Mouse (Mus musculus) Patski (cell line): ENCODE measurements around the gene Aprt. TPM values are rescaled to one million over a fixed set of nuclear protein-coding genes. Genes with fewer than 3 reads are reported as not detected.
"Not testable (repeated sequence)": the region's sequence is repeated elsewhere in the genome, so short reads cannot be mapped to it uniquely, and the experiment has no call there.

ENCODE experiments used
- ATAC-seq: fragments of 100-300 bp; one replicate; pipeline ENCODE4 v1.8.0; 2021
- CTCF ChIA-PET: fragments of 350-600 bp; sonication (Branson Sonifier 250); formaldehyde crosslinking; loops from one replicate; lab custom pipeline; 2022; ENCODE audit warnings: inconsistent platforms; lab: Charles Lee
- POLR2A ChIA-PET: fragments of 350-600 bp; sonication (Branson Sonifier 250); formaldehyde crosslinking; loops from one replicate; lab custom pipeline; 2022; ENCODE audit warnings: antibody characterized with exemption, inconsistent platforms; lab: Charles Lee
- DNase-seq: peaks from one replicate; pipeline ENCODE4 v3.0.0-alpha.2; 2011; ENCODE audit warnings: low read depth, low spot score
- H3K27me3 ChIP-seq: fragments of 371-371 bp; one replicate; pipeline ENCODE4 v1.5.1; 2021
- CTCF ChIP-seq: fragments of 100-300 bp; IDR thresholded peaks from one replicate; pipeline ENCODE4 v1.5.1; 2021
- in situ Hi-C: fragments of 300-500 bp; cut with MboI; formaldehyde crosslinking; loops from 3 replicates; pipeline ENCODE4 v1.11.1; 2018; ENCODE audit warnings: low pct_unique_long_range_greater_than_20kb, mixed read lengths
- polyA plus RNA-seq: library from polyadenylated mRNA; unstranded; gene quantifications from one replicate; pipeline ENCODE4 v1.2.3, GENCODE M21; 2021

Aprt gene
- polyA plus RNA-seq, 1 experiment from 2014 or later, result 224 TPM

GRCm38 (mm10) chr8:122574667-122575251 lies 1.9 kb downstream of the Aprt start:
- CTCF ChIA-PET, result interaction anchor here (2.8 kb wide), 1 partner anchor 30 kb away, joined by 7 read pairs; no protein-coding TSS in a partner anchor
- TF ChIP-seq CTCF, result no peak
- ATAC-seq (no peak), DNase-seq (no peak)
- POLR2A ChIA-PET, result interaction anchor here (1.1 to 5.6 kb wide), 3 partner anchors 7 to 36 kb away, joined by 3 to 26 read pairs (median 11); partner anchors contain the start of genes Cdt1, Galns and Trappc2l
- in situ Hi-C loops, result no loop called here
- no peaks in the 10 kb centered on the region for H3K27me3 ChIP-seq

GRCm38 (mm10) chr8:122574264-122574663 lies 2.4 kb downstream of the Aprt start:
- in situ Hi-C loops, result no loop called here

GRCm38 (mm10) chr8:122573577-122573976 lies 3.1 kb downstream of the Aprt start:
- POLR2A ChIA-PET, result interaction anchor here (0.7 to 1.6 kb wide), 3 partner anchors 10 to 77 kb away, joined by 4 read pairs; no protein-coding TSS in a partner anchor

More at GRCm38 (mm10) chr8:122574264-122574663, 2.4 kb downstream of the Aprt start:
- ChIA-PET POLR2A (interaction anchor here (1.1 to 5.6 kb wide), 2 partner anchors 30 to 36 kb away, joined by 3 to 26 read pairs; partner anchors contain the start of genes Galns and Trappc2l), CTCF (no interaction called here)
- no peaks in the 10 kb centered on the region for H3K27me3 ChIP-seq
- TF ChIP-seq CTCF, result no peak
- DNase-seq (no peak), ATAC-seq (no peak)

GRCm38 (mm10) chr8:122573176-122573575 lies 3.5 kb downstream of the Aprt start:
- POLR2A ChIA-PET, result interaction anchor here (0.7 to 1.6 kb wide), 3 partner anchors 11 to 77 kb away, joined by 4 read pairs; no protein-coding TSS in a partner anchor
- in situ Hi-C loops, DNase-seq, H3K27me3 ChIP-seq, ATAC-seq, CTCF ChIA-PET: not testable (repeated sequence)

More at GRCm38 (mm10) chr8:122573577-122573976, 3.1 kb downstream of the Aprt start:
- in situ Hi-C loops, result no loop called here
- no peaks in the 10 kb centered on the region for H3K27me3 ChIP-seq
- ATAC-seq (no peak), DNase-seq (no peak)
- TF ChIP-seq CTCF, result no peak
- CTCF ChIA-PET, result no interaction called here

GRCm38 (mm10) chr8:122572751-122573150 lies 4.0 kb downstream of the Aprt start:
- no peak for DNase-seq
- in situ Hi-C loops, result no loop called here
- POLR2A ChIA-PET, result interaction anchor here (1.2 to 1.6 kb wide), 2 partner anchors 11 to 22 kb away, joined by 4 read pairs; no protein-coding TSS in a partner anchor
- CTCF ChIA-PET, result no interaction called here
- no peak for TF ChIP-seq CTCF
- ATAC-seq, result no peak
- no peaks in the 10 kb centered on the region for H3K27me3 ChIP-seq

GRCm38 (mm10) chr8:122571750-122572267 lies 4.9 kb downstream of the Aprt start:
- CTCF ChIA-PET, result no interaction called here
- POLR2A ChIA-PET, result no interaction called here
- DNase-seq, result no peak
- no peak for ATAC-seq
- in situ Hi-C loops, result no loop called here
- H3K27me3 ChIP-seq, result no peaks in the 10 kb centered on the region
- no peak for TF ChIP-seq CTCF

GRCm38 (mm10) chr8:122571153-122571552 lies 5.6 kb downstream of the Aprt start:
- ChIA-PET POLR2A (no interaction called here), CTCF (no interaction called here)
- DNase-seq, result no peak
- ATAC-seq, result no peak
- no peaks in the 10 kb centered on the region for H3K27me3 ChIP-seq
- in situ Hi-C loops, result no loop called here
- TF ChIP-seq CTCF, result no peak

GRCm38 (mm10) chr8:122569996-122570395 lies 6.7 kb downstream of the Aprt start:
- no peaks in the 10 kb centered on the region for H3K27me3 ChIP-seq
- ATAC-seq (no peak), DNase-seq (no peak)
- in situ Hi-C loops, result no loop called here
- no peak for TF ChIP-seq CTCF
- POLR2A ChIA-PET, result no interaction called here
- CTCF ChIA-PET, result interaction anchor here (2.6 kb wide), 1 partner anchor 40 kb away, joined by 6 read pairs; the partner anchor contains the start of genes Galns and Trappc2l

- CTCF ChIA-PET, result interaction anchor here (2.6 kb wide), 1 partner anchor 41 kb away, joined by 6 read pairs; the partner anchor contains the start of genes Galns and Trappc2l
- POLR2A ChIA-PET, result interaction anchor here (4.0 kb wide), 1 partner anchor 41 kb away, joined by 13 read pairs; the partner anchor contains the start of genes Galns and Trappc2l
Measured at GRCm38 (mm10) chr8:122569329-122569728, 7.4 kb downstream of the Aprt start.

GRCm38 (mm10) chr8:122568881-122569309 lies 7.8 kb downstream of the Aprt start:
- CTCF ChIA-PET, result interaction anchor here (2.6 kb wide), 1 partner anchor 42 kb away, joined by 6 read pairs; the partner anchor contains the start of genes Galns and Trappc2l
- no peak for DNase-seq

More at GRCm38 (mm10) chr8:122569329-122569728, 7.4 kb downstream of the Aprt start:
- H3K27me3 ChIP-seq, result no peaks in the 10 kb centered on the region
- ATAC-seq, result no peak
- TF ChIP-seq CTCF, result no peak
- DNase-seq, result no peak
- in situ Hi-C loops, result no loop called here

More at GRCm38 (mm10) chr8:122568881-122569309, 7.8 kb downstream of the Aprt start:
- in situ Hi-C loops, result no loop called here
- no peak for ATAC-seq
- H3K27me3 ChIP-seq, result no peaks in the 10 kb centered on the region
- POLR2A ChIA-PET, result interaction anchor here (4.0 kb wide), 1 partner anchor 42 kb away, joined by 13 read pairs; the partner anchor contains the start of genes Galns and Trappc2l
- no peak for TF ChIP-seq CTCF
